Comparison of ENCODE assay signal across 19 mouse cellular contexts in the genomic region with DNA sequence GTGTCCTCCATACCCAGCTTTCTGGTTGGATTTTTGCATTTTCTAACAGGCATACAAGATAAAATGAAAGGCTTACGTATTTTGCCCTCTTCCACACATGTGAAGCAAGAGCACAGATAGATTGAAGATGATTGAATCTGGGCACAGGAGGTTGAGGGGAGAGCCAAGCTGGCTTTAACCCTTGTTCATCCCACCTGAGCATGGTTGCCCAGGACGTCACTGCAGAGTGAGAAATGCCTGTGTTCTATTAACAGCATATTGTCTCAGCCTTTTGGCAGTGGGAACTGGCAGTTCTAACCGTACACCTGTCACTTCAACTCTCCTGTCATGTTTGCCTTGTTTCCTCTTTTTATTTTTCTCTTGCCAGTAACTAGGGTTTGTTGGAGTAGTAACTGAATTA.
DNase-seq lines count a peak whose midpoint lies in the region.
"Had no signal": no experiment of that assay in that cellular context is flagged by ENCODE, and none has a peak within 500 bp of the region (broad histone marks: within the 10 kb centered on the region; RNA-seq: fewer than 3 reads in every experiment).

No protein-coding gene starts in this region.

- DNase-seq in gastrocnemius, adult 18-20 months (ENCODE audit: low spot score): peak; percentile 7
- no peak for DNase-seq in gastrocnemius, postnatal 25 days
- peak; percentile 10 for DNase-seq in layer of hippocampus, adult 9-11 months
- no peak for DNase-seq in layer of hippocampus, adult 9-10 months (ENCODE audit: low spot score)
- peak; percentile 77 for DNase-seq in cerebellum, adult 8-10 months
- peak; percentile 73 to 79 for DNase-seq in cerebellum, postnatal 36 days
- DNase-seq in heart, adult 8-10 months (ENCODE audit: low spot score): no peak
- DNase-seq in kidney, postnatal 14 days: no peak
- DNase-seq: adrenal gland, postnatal 14 days; gastrocnemius, postnatal 10 days; heart, adult 18-20 months; heart, postnatal 14 days; kidney, adult 8-10 months; kidney, postnatal 36 days; liver, embryonic 13.5 days; lung, adult 2 months; lung, postnatal 14 days; right cerebral cortex, postnatal 25 days; thymus, postnatal 14 days had no signal

Comparison
In these comparisons a context has a peak if more than half of its experiments do, and no peak if none do; other contexts are left out.
1. DNase-seq: peak in gastrocnemius, adult 18-20 months (single experiment), layer of hippocampus, adult 9-11 months (single experiment), cerebellum, adult 8-10 months (single experiment) and cerebellum, postnatal 36 days (2 of 2); none in gastrocnemius, postnatal 25 days (single experiment), layer of hippocampus, adult 9-10 months (single experiment), heart, adult 8-10 months (single experiment) and kidney, postnatal 14 days (single experiment).